Mouse (Mus musculus): ENCODE results near the gene Gm28576. TPM values are rescaled to one million over a fixed set of nuclear protein-coding genes. Genes with fewer than 3 reads are reported as not detected.
"Not testable (repeated sequence)": the region's sequence is repeated elsewhere in the genome, so short reads cannot be mapped to it uniquely, and the experiment has no call there.

The Gm28576 gene
- not detected in 2 replicates for polyA plus RNA-seq (2012; rRNA removed)

- DNase-seq (ENCODE audit: low read depth), result not testable (repeated sequence)
Observed at GRCm38 (mm10) chrY:7722641-7723040, at the start of gene Gm28576. Gene Gm28576 (plus strand): TSS chrY:7722941.

Other genes with a start within 250 kb of the Gm28576 start
- not detected in 2 replicates for gene Gm20826, start 84.5 kb upstream of the Gm28576 start, polyA plus RNA-seq (2012; rRNA removed)

Data from brain, embryonic 14.5 days (tissue).